In the genomic region with DNA sequence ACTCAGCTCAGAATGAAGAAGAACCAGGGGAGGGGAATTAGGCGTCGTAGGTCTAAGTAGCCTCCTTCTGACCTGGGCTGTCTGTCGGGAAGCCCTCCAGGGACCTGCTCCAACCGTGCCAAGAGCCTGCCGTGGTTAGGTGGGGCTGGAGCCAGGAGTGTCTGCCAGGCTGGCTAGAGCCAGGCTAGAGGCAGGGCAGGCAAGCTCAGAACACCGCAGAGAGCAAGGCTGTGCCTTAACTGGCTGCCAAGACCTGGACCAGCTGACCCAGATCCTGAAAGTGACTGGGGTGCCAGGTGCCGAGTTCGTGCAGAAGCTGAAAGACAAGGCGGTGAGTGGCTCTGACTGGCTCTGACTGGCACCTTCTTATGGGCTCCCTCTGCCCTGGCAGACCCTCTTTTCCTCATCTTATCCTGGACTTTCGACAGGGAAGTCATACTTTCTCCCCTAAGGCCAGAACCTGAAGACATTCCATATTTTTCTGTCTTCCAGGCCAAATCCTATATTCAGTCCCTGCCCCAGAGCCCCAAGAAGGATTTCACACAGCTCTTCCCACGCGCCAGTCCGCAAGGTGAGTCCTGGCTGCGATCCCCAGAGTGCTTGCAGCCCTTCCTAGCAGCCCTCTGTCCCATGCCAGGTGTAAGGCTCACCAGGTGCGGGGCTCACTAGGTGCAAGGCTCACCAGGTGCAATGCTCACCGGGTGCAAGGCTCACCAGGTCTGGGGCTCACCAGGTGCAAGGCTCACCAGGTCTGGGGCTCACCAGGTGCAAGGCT, we compare ENCODE assay signal across 9 mouse cellular contexts. TPM values are rescaled to one million over a fixed set of nuclear protein-coding genes. Genes with fewer than 3 reads are reported as not detected.
A peak's percentile ranks its signal among the peaks of the same experiment; 100 is the strongest.
DNase-seq lines count a peak whose midpoint lies in the region; ATAC-seq lines count a peak whose summit lies in the region.
"Had no signal": no experiment of that assay in that cellular context is flagged by ENCODE, and none has a peak within 500 bp of the region (broad histone marks: within the 10 kb centered on the region; RNA-seq: fewer than 3 reads in every experiment).

No protein-coding gene starts in this region.

- intact Hi-C loops in heart, postnatal 14 days (cut with DNase I), result no loop called here

- DNase-seq in kidney, adult 9 months, result peak; percentile 42
- DNase-seq in kidney, postnatal 4 days, result no peak
- peak; percentile 70 to 72 for DNase-seq in adrenal gland, postnatal 36 days
- peak; percentile 98 for DNase-seq in cerebellum, adult 9-10 months
- peak; percentile 53 to 57 for DNase-seq in heart, postnatal 14 days
- DNase-seq in lung, postnatal 25 days (ENCODE audit: low spot score), result no peak
- DNase-seq: lung, postnatal 14 days had no signal

- no peak for ATAC-seq in granulocyte monocyte progenitor cell, adult 5-6 weeks (replicated peaks; ENCODE audit: poor library complexity, severe bottlenecking)
- ATAC-seq: forebrain, embryonic 14.5 days had no signal

RNA-seq across cellular contexts. Expression of a gene that starts 8.3 kb away (rescaled TPM):
- 100 to 1,000 TPM in 1 of 2 experiments, 10 to 100 TPM in 1; 77.9 to 267 TPM for total RNA-seq in adrenal gland, postnatal 36 days (2021)
- total RNA-seq in heart, postnatal 14 days (2021), result under 1 TPM; 0.17 to 0.33 TPM
- 1.8 and 2.0 TPM in 2 replicates for total RNA-seq in granulocyte monocyte progenitor cell, adult 5-6 weeks (2014; fragmentation: Nextera tagmentation)
- 0.88 and 3.4 TPM in 2 replicates for total RNA-seq in granulocyte monocyte progenitor cell, adult 5-6 weeks (2017)

RNA-seq across cellular contexts. Expression of a gene that starts 23.5 kb away (rescaled TPM):
- 100 to 1,000 TPM in 1 of 2 experiments, 10 to 100 TPM in 1; 64.8 to 101 TPM for total RNA-seq in adrenal gland, postnatal 36 days (2021)
- total RNA-seq in heart, postnatal 14 days (2021), result 10 to 100 TPM; 17.2 to 18.5 TPM
- total RNA-seq in granulocyte monocyte progenitor cell, adult 5-6 weeks (2014; fragmentation: Nextera tagmentation), result 30.4 and 39.0 TPM in 2 replicates
- total RNA-seq in granulocyte monocyte progenitor cell, adult 5-6 weeks (2017), result 2.8 and 15.2 TPM in 2 replicates

RNA-seq across cellular contexts. Expression of a gene that starts 51.5 kb away (rescaled TPM):
- total RNA-seq in adrenal gland, postnatal 36 days (2021), result 1 to 10 TPM; 1.1 to 1.2 TPM
- total RNA-seq in heart, postnatal 14 days (2021), result 1 to 10 TPM in 1 of 2 experiments, under 1 TPM in 1; 0.98 to 1.4 TPM
- 10.5 and 19.9 TPM in 2 replicates for total RNA-seq in granulocyte monocyte progenitor cell, adult 5-6 weeks (2014; fragmentation: Nextera tagmentation)
- total RNA-seq in granulocyte monocyte progenitor cell, adult 5-6 weeks (2017), result 1.3 and 3.2 TPM in 2 replicates

Comparison
In these comparisons a context has a peak if more than half of its experiments do, and no peak if none do; other contexts are left out.
1. DNase-seq: peak in kidney, adult 9 months (single experiment), adrenal gland, postnatal 36 days (2 of 2), cerebellum, adult 9-10 months (single experiment) and heart, postnatal 14 days (2 of 2); none in kidney, postnatal 4 days (0 of 2) and lung, postnatal 25 days (single experiment).
2. RNA of a gene that starts 8.3 kb away (total RNA-seq): 77.9 to 267 TPM in adrenal gland, postnatal 36 days; 0.88 to 3.4 TPM in granulocyte monocyte progenitor cell, adult 5-6 weeks and 0.17 to 0.33 TPM in heart, postnatal 14 days; every median in the first group is over 10 times any median in the second.